Mouse (Mus musculus) lung, postnatal 36 days (tissue): Measurements from ENCODE around the gene Smad1.
A peak's percentile ranks its signal among the peaks of the same experiment; 100 is the strongest.

Source experiments
- DNase-seq: peaks from one replicate; pipeline ENCODE4 v3.0.0; 2022; ENCODE audit warnings: mixed read lengths

Gene Smad1

DNA sequence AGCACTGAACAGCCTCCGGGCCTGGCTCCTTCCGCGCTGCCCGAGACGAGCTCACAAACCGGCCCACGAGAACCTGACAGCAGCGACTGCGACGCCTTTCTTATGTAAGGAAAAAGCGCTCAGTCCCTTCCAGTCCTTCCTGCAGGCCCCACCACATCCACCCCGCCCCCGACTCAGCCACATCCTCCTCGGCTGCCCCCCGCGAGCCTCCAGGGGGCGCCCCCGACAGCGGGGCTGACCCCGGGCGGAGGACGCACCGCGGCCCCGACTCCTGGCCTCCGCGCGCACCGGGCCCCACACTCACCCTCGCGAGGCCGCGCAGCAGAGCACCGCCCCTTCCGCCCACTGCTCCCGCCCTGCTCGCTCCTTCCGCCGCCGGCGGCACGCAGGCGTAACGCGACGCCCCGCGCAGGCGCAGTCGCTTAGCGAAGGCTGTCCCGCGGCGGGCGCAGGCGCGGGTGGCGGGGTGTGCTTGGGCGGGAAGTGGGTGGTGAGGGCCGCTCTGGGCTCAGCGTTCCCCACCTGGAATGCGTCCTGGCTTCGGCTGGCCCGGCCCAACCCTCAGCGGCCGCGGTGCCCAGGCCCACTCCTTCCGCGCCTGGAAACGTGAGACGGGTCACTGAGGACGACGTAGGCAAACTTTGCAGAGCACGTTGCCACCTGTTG, 104.6 kb downstream of the Smad1 start, which contains the start of gene Mmaa:
TSS of gene Mmaa (minus strand) at position 328 of the 666 bp plus-strand sequence.
- peak; percentile 96 for DNase-seq

DNA sequence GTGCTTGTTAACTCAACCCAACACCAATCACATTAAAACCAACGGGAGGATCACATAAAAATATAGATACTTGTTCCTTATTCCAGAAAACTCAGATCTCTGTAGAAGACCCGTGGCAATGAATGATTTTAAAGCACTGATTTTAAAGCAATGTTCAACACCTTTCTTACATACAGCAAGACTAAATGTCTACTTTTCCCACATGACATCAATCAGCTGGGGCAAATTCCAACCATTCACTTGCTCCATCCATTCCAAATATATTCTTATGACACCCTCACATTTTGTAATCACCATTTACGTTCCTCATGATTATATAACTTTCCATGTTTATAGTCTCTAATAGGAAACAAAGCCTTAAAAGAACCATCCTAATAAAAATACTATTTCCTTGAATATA, 105.5 kb downstream of the Smad1 start:
- DNase-seq = no peak

DNA sequence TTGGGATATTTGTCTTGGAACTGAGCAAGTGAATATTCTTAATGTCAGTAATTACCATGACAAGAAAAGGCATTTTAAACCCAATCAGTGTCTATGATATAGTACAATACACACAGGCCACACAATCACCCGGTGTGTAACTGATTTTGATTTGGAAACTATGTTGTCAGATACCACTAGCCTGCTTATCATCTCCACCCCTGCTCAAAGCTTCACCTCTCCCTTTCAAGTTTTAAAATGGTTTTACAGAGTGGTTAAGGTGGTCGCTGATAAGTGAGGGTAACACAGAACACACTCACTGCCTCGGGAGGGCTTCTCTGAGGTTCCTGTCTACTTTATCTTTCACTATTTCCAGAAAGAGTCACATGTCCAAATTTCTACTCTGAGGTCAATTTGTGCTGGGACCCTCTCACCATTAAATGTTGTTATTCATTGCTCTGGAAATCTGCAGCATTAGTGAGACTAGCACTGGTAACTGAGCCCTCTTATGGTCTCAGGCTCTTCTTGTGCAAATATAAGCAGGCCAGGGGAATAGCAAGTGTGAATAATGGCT, 106.5 kb downstream of the Smad1 start:
- no peak for DNase-seq

DNA sequence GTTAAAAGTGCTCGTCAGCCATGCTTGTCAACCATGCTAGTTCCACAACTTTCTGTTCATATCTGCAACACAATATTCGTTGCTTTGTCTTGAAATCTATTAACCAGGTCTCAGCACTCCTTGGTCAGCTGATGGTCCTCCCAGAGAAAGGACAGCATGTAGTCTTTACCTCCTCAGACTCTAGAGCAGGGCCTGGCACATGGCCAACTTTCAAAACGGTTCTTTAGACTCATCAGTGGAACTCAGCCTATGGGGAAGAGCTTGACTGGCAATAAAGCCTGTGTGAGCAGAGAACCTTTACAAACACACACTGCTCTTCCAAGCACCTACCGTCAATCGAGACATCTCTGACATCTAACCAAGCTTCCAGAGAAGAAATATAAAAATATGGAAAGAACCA, 109.7 kb downstream of the Smad1 start:
- no peak for DNase-seq

DNA sequence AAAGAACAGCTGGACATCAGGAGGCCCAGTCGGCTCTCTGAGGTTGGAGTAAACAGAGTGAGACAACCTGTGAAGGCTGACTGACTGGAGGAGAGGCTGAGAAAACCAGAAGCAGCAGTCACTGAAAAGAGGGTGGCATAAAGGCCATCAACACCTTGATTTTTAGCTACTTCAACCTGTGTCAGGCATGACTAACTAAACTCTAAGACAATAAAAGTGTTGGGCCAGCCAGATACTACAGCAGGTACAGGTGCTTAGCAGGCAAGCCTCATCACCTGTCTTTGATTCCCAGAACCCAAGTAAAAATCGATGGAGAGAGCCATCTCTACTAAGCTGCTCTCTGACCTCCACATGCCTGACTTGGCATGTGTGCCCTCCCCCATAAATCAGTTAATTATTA, 110.6 kb downstream of the Smad1 start:
- no peak for DNase-seq
